Mouse (Mus musculus): Measurements from ENCODE around the gene Ddx24. TPM values are rescaled to one million over a fixed set of nuclear protein-coding genes. Genes with fewer than 3 reads are reported as not detected.

Gene Ddx24
- polyA plus RNA-seq, 1 experiment from 2014 or later: 85.2 TPM

DNA sequence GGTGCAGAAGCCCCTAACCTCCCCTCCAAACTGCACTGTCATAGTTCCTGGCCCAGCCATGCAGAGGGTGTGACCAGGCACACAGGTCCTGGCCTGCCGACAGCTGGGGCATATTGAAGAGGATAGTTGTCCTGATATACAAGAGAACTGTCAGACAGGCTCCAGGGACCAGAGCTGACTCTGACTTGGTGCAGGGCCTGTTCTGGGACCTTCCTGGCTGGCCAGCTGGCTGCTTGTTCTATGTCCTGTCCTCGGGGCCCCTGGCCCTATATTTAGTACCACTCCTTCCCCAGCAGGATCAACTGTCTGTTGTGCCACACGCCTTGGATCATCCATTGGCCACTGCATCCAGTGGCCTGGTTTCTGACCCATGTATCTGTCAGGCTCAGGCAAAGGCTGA, 63.3 kb downstream of the Ddx24 start:
- no peaks in the 10 kb centered on the region for H3K27me3 ChIP-seq (replicated peaks; ENCODE audit: control insufficient read depth, insufficient read depth, low read length)
- no peak for DNase-seq (ENCODE audit: low spot score)
- no peaks in the 10 kb centered on the region for H3K9me3 ChIP-seq (ENCODE audit: control insufficient read depth, low read length)
- H3K36me3 ChIP-seq (ENCODE audit: control insufficient read depth, insufficient read depth, low read length): no peaks in the 10 kb centered on the region
- H3K4me1 ChIP-seq (ENCODE audit: control insufficient read depth, insufficient read depth, low read length): no peaks in the 10 kb centered on the region
- no peak for ATAC-seq (ENCODE audit: low read depth)
- WGBS: 92% methylated on average over 3 of the region's 3 CpGs
- no peak overlapping the region for H3K27ac ChIP-seq (replicated peaks; ENCODE audit: low read depth, low read length)
- H3K4me3 ChIP-seq (ENCODE audit: low read depth, low read length): no peak overlapping the region
- H3K4me2 ChIP-seq (ENCODE audit: low read depth, low read length): no peak overlapping the region
- H3K9ac ChIP-seq (ENCODE audit: low read depth, low read length): no peak overlapping the region

GRCm38 (mm10) chr12:103361539-103362307, 63.9 kb downstream of the Ddx24 start:
- 83% methylated on average over 17 of the region's 17 CpGs for WGBS
- Histone ChIP-seq H3K4me2 (ENCODE audit: low read depth, low read length) (no peak overlapping the region), H3K27me3 (replicated peaks; ENCODE audit: control insufficient read depth, insufficient read depth, low read length) (no peaks in the 10 kb centered on the region), H3K27ac (replicated peaks; ENCODE audit: low read depth, low read length) (no peak overlapping the region), H3K9ac (ENCODE audit: low read depth, low read length) (no peak overlapping the region), H3K4me1 (ENCODE audit: control insufficient read depth, insufficient read depth, low read length) (no peaks in the 10 kb centered on the region), H3K4me3 (ENCODE audit: low read depth, low read length) (no peak overlapping the region), H3K36me3 (ENCODE audit: control insufficient read depth, insufficient read depth, low read length) (no peaks in the 10 kb centered on the region), H3K9me3 (ENCODE audit: control insufficient read depth, low read length) (no peaks in the 10 kb centered on the region)
- ATAC-seq (ENCODE audit: low read depth): no peak
- no peak for DNase-seq (ENCODE audit: low spot score)

GRCm38 (mm10) chr12:103360812-103361211, 64.8 kb downstream of the Ddx24 start:
- no peak for DNase-seq (ENCODE audit: low spot score)
- Histone ChIP-seq H3K4me3 (ENCODE audit: low read depth, low read length) (no peak overlapping the region), H3K9ac (ENCODE audit: low read depth, low read length) (no peak overlapping the region), H3K27ac (replicated peaks; ENCODE audit: low read depth, low read length) (no peak overlapping the region), H3K36me3 (ENCODE audit: control insufficient read depth, insufficient read depth, low read length) (no peaks in the 10 kb centered on the region), H3K4me2 (ENCODE audit: low read depth, low read length) (no peak overlapping the region), H3K4me1 (ENCODE audit: control insufficient read depth, insufficient read depth, low read length) (no peaks in the 10 kb centered on the region), H3K9me3 (ENCODE audit: control insufficient read depth, low read length) (no peaks in the 10 kb centered on the region), H3K27me3 (replicated peaks; ENCODE audit: control insufficient read depth, insufficient read depth, low read length) (no peaks in the 10 kb centered on the region)
- 87% methylated on average over 8 of the region's 8 CpGs for WGBS
- no peak for ATAC-seq (ENCODE audit: low read depth)

GRCm38 (mm10) chr12:103358951-103359801, 66.5 kb downstream of the Ddx24 start:
- 34% methylated on average over 4 of the region's 4 CpGs for WGBS
- Histone ChIP-seq H3K36me3 (ENCODE audit: control insufficient read depth, insufficient read depth, low read length) (no peaks in the 10 kb centered on the region), H3K9me3 (ENCODE audit: control insufficient read depth, low read length) (no peaks in the 10 kb centered on the region), H3K4me2 (ENCODE audit: low read depth, low read length) (no peak overlapping the region), H3K9ac (ENCODE audit: low read depth, low read length) (no peak overlapping the region), H3K4me3 (ENCODE audit: low read depth, low read length) (no peak overlapping the region), H3K27ac (replicated peaks; ENCODE audit: low read depth, low read length) (no peak overlapping the region), H3K27me3 (replicated peaks; ENCODE audit: control insufficient read depth, insufficient read depth, low read length) (no peaks in the 10 kb centered on the region), H3K4me1 (ENCODE audit: control insufficient read depth, insufficient read depth, low read length) (no peaks in the 10 kb centered on the region)
- ATAC-seq (ENCODE audit: low read depth) (peak; percentile 76), DNase-seq (ENCODE audit: low spot score) (peak; percentile 74)

- no peak overlapping the region for H3K27ac ChIP-seq (replicated peaks; ENCODE audit: low read depth, low read length)
- no peaks in the 10 kb centered on the region for H3K36me3 ChIP-seq (ENCODE audit: control insufficient read depth, insufficient read depth, low read length)
- 66% methylated on average over 8 of the region's 8 CpGs for WGBS
- no peaks in the 10 kb centered on the region for H3K4me1 ChIP-seq (ENCODE audit: control insufficient read depth, insufficient read depth, low read length)
- no peaks in the 10 kb centered on the region for H3K27me3 ChIP-seq (replicated peaks; ENCODE audit: control insufficient read depth, insufficient read depth, low read length)
- H3K9ac ChIP-seq (ENCODE audit: low read depth, low read length): no peak overlapping the region
- H3K9me3 ChIP-seq (ENCODE audit: control insufficient read depth, low read length): no peaks in the 10 kb centered on the region
- ATAC-seq (ENCODE audit: low read depth): no peak
- no peak for DNase-seq (ENCODE audit: low spot score)
- no peak overlapping the region for H3K4me3 ChIP-seq (ENCODE audit: low read depth, low read length)
- no peak overlapping the region for H3K4me2 ChIP-seq (ENCODE audit: low read depth, low read length)
Observed at GRCm38 (mm10) chr12:103358216-103358615, 67.4 kb downstream of the Ddx24 start.

Other genes starting within 250 kb of the Ddx24 start
- 0.57 and 1.9 TPM in 2 replicates for gene Prima1, start 183.7 kb downstream of the Ddx24 start, polyA plus RNA-seq (2014; fragmentation: Nextera tagmentation; extraction: Ambion mirVana)
- gene Fam181a, start 114.9 kb downstream of the Ddx24 start, polyA plus RNA-seq (2014; fragmentation: Nextera tagmentation; extraction: Ambion mirVana): 0.21 TPM in 1 of 2 replicates, not detected in the other
- gene Asb2, start 69.8 kb downstream of the Ddx24 start, polyA plus RNA-seq (2014; fragmentation: Nextera tagmentation; extraction: Ambion mirVana): 21.1 and 22.0 TPM in 2 replicates
- gene Otub2, start 37.1 kb downstream of the Ddx24 start, polyA plus RNA-seq (2014; fragmentation: Nextera tagmentation; extraction: Ambion mirVana): 11.2 and 11.9 TPM in 2 replicates
- gene 9330161L09Rik, start 18.0 kb downstream of the Ddx24 start, polyA plus RNA-seq (2014; fragmentation: Nextera tagmentation; extraction: Ambion mirVana): 0.29 and 0.69 TPM in 2 replicates
- gene Ifi27, start 8.4 kb upstream of the Ddx24 start, polyA plus RNA-seq (2014; fragmentation: Nextera tagmentation; extraction: Ambion mirVana): 69.9 and 72.5 TPM in 2 replicates
- gene Ifi27l2a, start 17.9 kb upstream of the Ddx24 start, polyA plus RNA-seq (2014; fragmentation: Nextera tagmentation; extraction: Ambion mirVana): 16.2 and 23.0 TPM in 2 replicates
- gene Ifi27l2b, start 31.4 kb upstream of the Ddx24 start, polyA plus RNA-seq (2014; fragmentation: Nextera tagmentation; extraction: Ambion mirVana): not detected in 2 replicates
- 1.2 and 1.5 TPM in 2 replicates for gene Ppp4r4, start 106.5 kb upstream of the Ddx24 start, polyA plus RNA-seq (2014; fragmentation: Nextera tagmentation; extraction: Ambion mirVana)
- gene Serpina10, start 205.6 kb upstream of the Ddx24 start, polyA plus RNA-seq (2014; fragmentation: Nextera tagmentation; extraction: Ambion mirVana): not detected in 2 replicates
- gene Serpina6, start 231.4 kb upstream of the Ddx24 start, polyA plus RNA-seq (2014; fragmentation: Nextera tagmentation; extraction: Ambion mirVana): 0.24 and 0.25 TPM in 2 replicates

All from embryonic facial prominence, embryonic 14.5 days (tissue).